Mouse (Mus musculus): ENCODE measurements around the gene Rpl7l1.
A peak's percentile ranks its signal among the peaks of the same experiment; 100 is the strongest.

GRCm38 (mm10) chr17:46772404-46773277 lies 9.8 kb downstream of the Rpl7l1 start, which contains the start of gene 2310039H08Rik:
- TF ChIP-seq CTCF (IDR thresholded peaks at IDR 0.05; ENCODE audit: insufficient read depth, low read depth, low read length) (no peak), POLR2A (IDR thresholded peaks at IDR 0.05; ENCODE audit: insufficient read depth, low read depth, low read length) (peak; percentile 49; the same call in 1 of the 2 replicates)
